Mouse (Mus musculus) left cerebral cortex, postnatal 10 days (tissue): Measurements from ENCODE around the gene Fbln1. TPM values are rescaled to one million over a fixed set of nuclear protein-coding genes. Genes with fewer than 3 reads are reported as not detected.
A peak's percentile ranks its signal among the peaks of the same experiment; 100 is the strongest.
"Not testable (repeated sequence)": the region's sequence is repeated elsewhere in the genome, so short reads cannot be mapped to it uniquely, and the experiment has no call there.

Experiments
- DNase-seq, 2 experiments: peaks; one replicate each; pipeline ENCODE4 v3.0.0; 2021 to 2022; ENCODE audit warnings: low spot score in 2 of 2, mixed read lengths in 1 of 2; ENCODE audit errors: extremely low spot score in 1 of 2
- intact Hi-C: fragments of 180-260 bp; cut with DNase I; formaldehyde crosslinking; loops from one replicate; pipeline ENCODE4 v1.15.1; 2025
- total RNA-seq, 2 experiments: library from RNA; stranded (reverse); gene quantifications; 2 replicates each; pipeline ENCODE4 v1.2.3; 2021

Fbln1 gene
- total RNA-seq, 2 experiments from 2014 or later = 11.9 to 12.0 TPM

- intact Hi-C loops = loop anchor here (5.0 kb wide), 1 partner anchor 161 kb away; no protein-coding TSS in a partner anchor
- no peak for DNase-seq
These were observed 110.8 kb downstream of the Fbln1 start for GRCm38 (mm10) chr15:85316342-85317140.

- no peak for DNase-seq
- intact Hi-C loops = loop anchor here (5.0 kb wide), 1 partner anchor 157 kb away; no protein-coding TSS in a partner anchor
These were observed 114.3 kb downstream of the Fbln1 start for GRCm38 (mm10) chr15:85319924-85320668.

- DNase-seq = no peak
- intact Hi-C loops = no loop called here
These were observed 117.5 kb downstream of the Fbln1 start for GRCm38 (mm10) chr15:85323214-85323613.

GRCm38 (mm10) chr15:85324426-85324825, 118.7 kb downstream of the Fbln1 start:
- DNase-seq = no peak
- intact Hi-C loops = no loop called here

GRCm38 (mm10) chr15:85327808-85328207, 122.1 kb downstream of the Fbln1 start:
- intact Hi-C loops = no loop called here
- peak in 1 of 2 experiments; percentile 38 for DNase-seq

GRCm38 (mm10) chr15:85328455-85328854, 122.7 kb downstream of the Fbln1 start:
- not testable (repeated sequence) for DNase-seq

GRCm38 (mm10) chr15:85329096-85329495, 123.3 kb downstream of the Fbln1 start:
- intact Hi-C loops = no loop called here
- no peak for DNase-seq

More at GRCm38 (mm10) chr15:85328455-85328854, 122.7 kb downstream of the Fbln1 start:
- intact Hi-C loops = not testable (repeated sequence)

GRCm38 (mm10) chr15:85330024-85330423, 124.3 kb downstream of the Fbln1 start:
- intact Hi-C loops = no loop called here
- no peak for DNase-seq

GRCm38 (mm10) chr15:85333511-85333910, 127.8 kb downstream of the Fbln1 start:
- intact Hi-C loops, DNase-seq: not testable (repeated sequence)

- DNase-seq = no peak
- intact Hi-C loops = no loop called here
These were observed 128.5 kb downstream of the Fbln1 start for GRCm38 (mm10) chr15:85334234-85334633.

GRCm38 (mm10) chr15:85335671-85336300, 130.0 kb downstream of the Fbln1 start, which contains the start of gene Atxn10:
Gene Atxn10, plus strand, starts transcription at chr15:85336245.
- intact Hi-C loops = no loop called here
- peak in 1 of 2 experiments; percentile 27 for DNase-seq

Other genes with a start within 250 kb of the Fbln1 start
- 100 to 1,000 TPM; 128 to 135 TPM for gene 5031439G07Rik, start 217.4 kb upstream of the Fbln1 start, total RNA-seq
- under 1 TPM; 0.32 to 0.65 TPM for gene Upk3a, start 188.8 kb upstream of the Fbln1 start, total RNA-seq
- 10 to 100 TPM; 25.4 to 26.3 TPM for gene Fam118a, start 177.0 kb upstream of the Fbln1 start, total RNA-seq
- not detected for gene Smc1b, start 74.0 kb upstream of the Fbln1 start, total RNA-seq
- gene Ribc2, start 73.9 kb upstream of the Fbln1 start, total RNA-seq = not detected
- 100 to 1,000 TPM; 364 to 376 TPM for gene Atxn10, start 130.3 kb downstream of the Fbln1 start, total RNA-seq